Mouse (Mus musculus) left cerebral cortex, postnatal 14 days (tissue): ENCODE results near the gene Dyrk1a. TPM values are rescaled to one million over a fixed set of nuclear protein-coding genes. Genes with fewer than 3 reads are reported as not detected.

Experiments used
- DNase-seq, 2 experiments: peaks; one replicate each; pipeline ENCODE4 v3.0.0; 2021 to 2022; ENCODE audit warnings: low spot score in 2 of 2, mixed read lengths in 1 of 2
- intact Hi-C: fragments of 180-260 bp; cut with DNase I; formaldehyde crosslinking; loops from one replicate; pipeline ENCODE4 v1.15.1; 2025
- total RNA-seq, 2 experiments: library from RNA; stranded (reverse); gene quantifications; 2 replicates each; pipeline ENCODE4 v1.2.3; 2021

The Dyrk1a gene
- total RNA-seq, 2 experiments from 2014 or later, result 87.3 to 91.2 TPM

GRCm38 (mm10) chr16:94617255-94617654 lies 47.4 kb downstream of the Dyrk1a start:
- intact Hi-C loops, result loop anchor here (5.0 kb wide), 2 partner anchors 45 to 90 kb away; partner anchors contain the start of genes Dyrk1a and Vps26c

DNA sequence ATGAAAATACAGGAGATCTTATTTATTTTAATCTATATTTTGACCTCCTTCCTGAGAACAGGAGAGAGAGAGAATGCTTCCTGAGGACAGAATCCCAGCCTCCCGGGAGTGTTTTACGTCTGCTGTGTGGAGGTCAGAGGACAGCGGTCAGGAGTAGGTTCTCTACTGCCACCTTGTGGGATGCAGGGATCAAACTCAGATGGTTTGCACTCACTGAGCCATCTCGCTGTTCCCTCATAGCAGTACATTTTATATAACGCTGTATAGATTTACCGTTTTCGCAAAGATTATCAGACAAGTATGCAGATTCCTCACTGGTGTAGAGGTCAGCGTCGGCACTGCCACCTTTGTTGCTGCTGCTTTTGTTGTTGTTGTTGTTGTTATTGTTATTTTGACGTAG lies 48.7 kb downstream of the Dyrk1a start:
- peak; percentile 71 to 72 for DNase-seq
- intact Hi-C loops, result loop anchor here (5.0 kb wide), 2 partner anchors 46 to 91 kb away; partner anchors contain the start of genes Dyrk1a and Vps26c

More at GRCm38 (mm10) chr16:94617255-94617654, 47.4 kb downstream of the Dyrk1a start:
- no peak for DNase-seq

- intact Hi-C loops, result loop anchor here (5.0 kb wide), 2 partner anchors 47 to 92 kb away; partner anchors contain the start of genes Dyrk1a and Vps26c
- no peak for DNase-seq
Observed at GRCm38 (mm10) chr16:94619301-94619700, 49.5 kb downstream of the Dyrk1a start.

- intact Hi-C loops, result no loop called here
- DNase-seq, result no peak
Observed at GRCm38 (mm10) chr16:94624871-94625270, 55.1 kb downstream of the Dyrk1a start.

DNA sequence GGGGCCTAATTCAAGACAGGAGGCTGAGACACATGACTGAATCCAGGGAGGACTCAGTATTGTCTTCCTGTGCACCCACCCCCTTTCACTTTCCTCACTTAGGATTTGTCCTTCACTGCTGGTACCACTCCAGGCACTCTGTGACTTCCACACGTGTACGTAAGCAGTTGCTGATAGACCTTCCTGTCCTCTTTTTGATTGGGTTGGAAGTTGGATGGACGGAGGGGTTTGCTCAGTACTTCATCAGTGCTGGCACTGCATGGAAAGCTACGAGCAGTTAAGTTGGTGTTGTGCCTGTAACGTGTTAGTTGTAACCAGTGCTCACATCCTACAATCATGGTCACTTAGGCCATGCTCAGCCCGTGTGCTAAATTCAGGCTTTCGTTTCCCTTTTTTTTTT lies 55.8 kb downstream of the Dyrk1a start:
- intact Hi-C loops, result no loop called here

GRCm38 (mm10) chr16:94627736-94628135 lies 57.9 kb downstream of the Dyrk1a start:
- intact Hi-C loops, result no loop called here
- DNase-seq, result no peak

More for the DNA sequence above, 55.8 kb downstream of the Dyrk1a start:
- DNase-seq, result no peak

DNA sequence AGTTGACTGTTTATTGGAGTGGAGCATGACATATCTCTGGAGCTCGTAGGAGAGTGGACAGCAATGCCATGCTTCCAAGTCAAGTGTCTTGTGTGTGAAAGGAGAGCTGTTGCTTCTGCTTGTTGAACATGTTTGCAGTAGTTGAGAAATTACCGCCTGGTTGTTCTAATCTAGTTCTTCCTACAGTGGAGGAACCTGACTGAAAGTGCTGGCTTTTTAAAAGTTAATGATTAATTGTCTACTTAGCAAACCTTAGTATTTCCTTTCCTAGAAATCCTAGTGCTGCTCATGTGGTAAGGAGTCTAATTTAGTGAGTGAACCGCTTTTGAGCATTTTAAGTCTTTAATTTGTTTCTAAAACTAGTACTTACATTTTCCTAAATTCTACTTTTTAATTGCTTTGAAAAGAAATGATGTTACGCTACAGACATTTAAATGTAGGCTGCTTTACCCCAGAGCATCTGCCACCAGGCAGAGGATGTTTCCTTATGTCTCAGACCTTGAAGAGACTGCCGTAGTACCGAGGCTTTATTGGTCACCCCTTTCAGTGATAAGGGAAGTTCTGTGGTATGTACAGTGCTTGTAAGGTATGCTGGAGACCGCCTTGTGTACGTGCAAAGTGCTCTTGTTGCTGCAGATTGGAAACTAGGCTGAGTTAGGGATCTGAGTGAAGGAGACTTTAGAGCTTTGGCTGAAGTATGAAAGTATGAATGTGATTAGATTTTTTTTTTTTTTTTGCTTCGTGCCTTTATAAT lies 59.3 kb downstream of the Dyrk1a start:
- DNase-seq, result no peak
- intact Hi-C loops, result no loop called here

GRCm38 (mm10) chr16:94631984-94632383 lies 62.2 kb downstream of the Dyrk1a start:
- intact Hi-C loops, result no loop called here
- DNase-seq, result peak; percentile 45 to 82

DNA sequence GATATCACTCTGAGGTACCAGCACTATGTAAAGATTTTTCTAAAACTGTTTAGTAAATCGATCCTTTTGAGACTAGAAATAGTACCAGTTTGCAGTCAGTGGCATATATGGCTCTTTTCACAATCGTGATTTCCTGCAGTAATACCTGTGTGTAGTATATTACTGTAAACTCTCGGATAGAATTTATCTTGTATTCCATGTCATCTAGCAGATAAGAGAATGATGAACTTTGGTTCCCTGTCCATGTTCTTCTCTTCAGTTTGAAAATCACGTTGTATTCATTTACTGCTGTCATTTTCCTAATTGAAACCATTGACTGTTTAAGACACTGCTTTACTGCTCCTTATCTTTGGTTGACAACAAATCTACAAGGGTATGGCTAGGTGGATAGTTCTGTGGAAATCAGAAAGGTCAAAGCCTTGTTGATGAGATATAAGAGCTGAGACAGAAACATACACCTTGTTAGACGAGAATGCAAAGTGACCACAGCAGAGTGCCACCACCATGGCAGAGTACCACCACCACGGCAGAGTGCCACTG lies 62.7 kb downstream of the Dyrk1a start:
- intact Hi-C loops, result no loop called here
- DNase-seq, result no peak

DNA sequence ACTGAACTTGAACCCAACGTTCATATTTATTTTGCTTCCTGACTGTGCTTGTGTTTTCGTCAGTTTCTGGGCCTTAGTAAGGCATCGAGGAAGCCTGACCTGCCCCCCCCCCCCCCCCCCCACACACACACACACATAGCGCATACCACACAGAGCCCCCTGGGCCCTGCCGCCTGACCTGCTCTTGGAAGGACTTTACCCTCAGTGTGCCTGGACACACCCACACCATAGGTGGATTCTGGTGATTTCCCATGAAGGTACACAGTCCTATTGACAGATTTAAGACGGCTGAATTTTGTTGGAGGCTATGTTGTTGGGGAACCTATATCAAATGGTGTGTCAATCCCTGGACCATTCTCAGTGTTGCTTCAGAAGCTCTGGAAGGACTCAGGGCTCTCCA lies 63.2 kb downstream of the Dyrk1a start:
- no peak for DNase-seq
- intact Hi-C loops, result no loop called here

- intact Hi-C loops, result no loop called here
- no peak for DNase-seq
Observed at GRCm38 (mm10) chr16:94637423-94637822, 67.6 kb downstream of the Dyrk1a start.

GRCm38 (mm10) chr16:94641799-94642198 lies 72.0 kb downstream of the Dyrk1a start:
- DNase-seq, result no peak
- intact Hi-C loops, result no loop called here

DNA sequence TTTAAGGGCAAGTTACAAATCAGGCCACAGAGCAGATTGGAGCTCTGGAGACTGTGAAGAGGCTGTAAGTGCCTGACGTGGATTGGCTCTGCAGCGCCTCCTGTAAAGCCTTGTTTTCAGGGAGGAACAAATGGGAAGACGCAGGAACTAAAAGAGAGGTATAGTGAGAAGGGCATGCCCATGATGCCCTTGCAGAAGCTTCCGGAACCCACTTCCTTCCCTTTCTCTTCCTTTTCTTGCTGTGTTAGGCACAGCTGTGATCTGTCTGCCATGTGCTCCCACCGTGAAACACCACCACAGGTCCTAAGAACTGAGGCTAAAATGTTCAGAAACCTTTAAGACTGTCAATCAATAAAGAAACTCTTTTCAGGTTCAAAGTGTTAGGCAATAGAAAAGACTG lies 77.3 kb downstream of the Dyrk1a start:
- intact Hi-C loops, result no loop called here
- DNase-seq, result no peak

- intact Hi-C loops, result no loop called here
- DNase-seq, result no peak
Observed at GRCm38 (mm10) chr16:94647925-94648324, 78.1 kb downstream of the Dyrk1a start.

DNA sequence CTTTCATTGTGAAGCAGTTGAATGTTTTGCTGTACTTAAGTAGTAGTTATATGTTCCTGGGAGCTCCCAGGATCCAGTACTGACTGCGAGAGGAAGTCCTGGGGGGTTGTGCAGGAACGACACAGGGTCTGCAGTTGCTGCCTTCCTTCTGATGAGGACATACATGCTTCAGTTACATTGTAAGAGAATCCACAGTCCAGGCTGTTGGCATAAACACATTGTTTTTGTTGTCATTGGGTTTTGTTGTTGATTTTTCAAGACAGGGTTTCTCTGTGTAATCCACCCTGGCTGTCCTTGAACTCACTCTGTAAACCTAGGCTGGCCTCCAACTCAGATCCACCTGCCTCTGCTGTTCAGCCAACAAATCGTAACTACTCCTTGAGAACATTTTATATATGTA lies 80.1 kb downstream of the Dyrk1a start:
- no peak for DNase-seq
- intact Hi-C loops, result no loop called here

DNA sequence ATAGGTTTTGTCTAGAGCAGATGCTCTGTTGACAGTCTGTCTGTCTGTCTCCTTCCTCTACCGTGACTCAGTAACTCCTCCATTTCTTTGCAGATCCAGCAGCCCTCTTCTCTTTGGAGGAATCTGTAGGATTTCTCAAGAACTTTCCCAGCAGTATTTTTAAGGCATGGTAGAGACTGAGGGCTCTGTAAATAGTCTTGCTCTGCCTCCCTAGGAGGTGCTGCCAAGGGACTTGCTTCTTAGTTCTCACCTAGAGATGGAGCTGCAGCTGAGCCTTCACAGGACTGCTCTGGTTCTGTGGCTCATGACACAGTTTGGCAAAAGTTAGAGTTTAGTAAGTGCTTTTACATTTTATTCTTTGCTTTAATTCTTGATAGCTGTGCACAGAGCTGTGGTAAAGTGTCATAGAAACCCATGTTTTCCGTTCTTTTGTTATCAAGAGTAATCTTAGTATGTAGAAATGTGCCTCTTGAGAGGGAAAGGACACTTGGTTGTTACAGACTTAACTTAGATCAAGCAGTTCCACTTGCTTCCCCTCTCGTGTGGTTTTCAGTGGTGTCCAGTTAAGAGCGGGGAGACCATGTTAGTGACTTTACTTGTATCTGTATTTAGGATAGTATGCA lies 82.4 kb downstream of the Dyrk1a start:
- intact Hi-C loops, result no loop called here
- DNase-seq, result peak in 1 of 2 experiments; percentile 34

DNA sequence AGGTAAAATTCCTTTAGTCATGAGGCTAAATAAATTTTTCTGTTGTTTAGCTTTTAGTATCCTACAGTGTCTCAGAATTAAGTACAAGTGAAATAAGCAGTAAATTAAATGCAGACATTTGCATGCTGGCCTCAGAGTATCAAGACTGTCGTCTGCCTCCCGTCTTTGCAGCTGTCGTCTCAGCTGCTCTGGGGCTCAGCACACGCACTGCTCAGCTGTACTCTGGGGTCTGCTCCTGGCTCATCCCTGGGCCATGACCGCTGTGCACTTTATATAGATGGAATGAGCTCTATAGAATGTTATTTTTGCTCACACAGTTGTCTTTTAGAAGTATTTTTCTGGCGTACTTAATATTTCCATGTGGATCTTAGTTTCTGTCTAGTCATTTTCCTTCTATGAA lies 85.3 kb downstream of the Dyrk1a start:
- no peak for DNase-seq
- intact Hi-C loops, result no loop called here

GRCm38 (mm10) chr16:94656891-94657290 lies 87.1 kb downstream of the Dyrk1a start:
- intact Hi-C loops, result no loop called here
- DNase-seq, result no peak

- no peak for DNase-seq
- intact Hi-C loops, result no loop called here
Observed at GRCm38 (mm10) chr16:94659394-94659793, 89.6 kb downstream of the Dyrk1a start.

DNA sequence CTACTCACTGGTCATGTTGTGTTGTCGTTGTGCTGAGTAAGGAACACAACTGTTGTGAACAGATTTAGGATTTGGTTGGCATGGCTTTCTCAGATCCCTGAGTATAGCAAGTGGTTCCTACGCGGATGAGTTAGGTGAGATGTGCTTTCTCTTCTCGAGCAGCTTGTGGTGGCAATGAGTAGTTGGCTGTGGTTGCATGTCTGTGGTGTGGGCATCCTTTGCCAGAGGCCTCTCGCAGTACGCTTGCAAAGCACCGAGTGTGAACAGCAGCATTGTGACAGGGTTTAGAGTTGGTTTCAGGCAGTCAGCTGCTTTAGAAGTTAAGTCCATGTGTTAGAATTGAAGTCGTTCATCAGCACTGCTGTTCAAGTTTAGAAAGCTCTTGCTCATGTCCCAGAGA lies 90.4 kb downstream of the Dyrk1a start:
- DNase-seq, result peak in 1 of 2 experiments; percentile 26
- intact Hi-C loops, result no loop called here

GRCm38 (mm10) chr16:94667557-94667956 lies 97.7 kb downstream of the Dyrk1a start:
- intact Hi-C loops, result no loop called here
- DNase-seq, result no peak
